Mouse (Mus musculus): ENCODE measurements at regions not wholly inside any gene's neighbourhood (a gene's known extent, or its start where the extent isn't known, plus 50 kb on each side); places are given as distances from the start of the nearest gene placed in this dataset.

DNA sequence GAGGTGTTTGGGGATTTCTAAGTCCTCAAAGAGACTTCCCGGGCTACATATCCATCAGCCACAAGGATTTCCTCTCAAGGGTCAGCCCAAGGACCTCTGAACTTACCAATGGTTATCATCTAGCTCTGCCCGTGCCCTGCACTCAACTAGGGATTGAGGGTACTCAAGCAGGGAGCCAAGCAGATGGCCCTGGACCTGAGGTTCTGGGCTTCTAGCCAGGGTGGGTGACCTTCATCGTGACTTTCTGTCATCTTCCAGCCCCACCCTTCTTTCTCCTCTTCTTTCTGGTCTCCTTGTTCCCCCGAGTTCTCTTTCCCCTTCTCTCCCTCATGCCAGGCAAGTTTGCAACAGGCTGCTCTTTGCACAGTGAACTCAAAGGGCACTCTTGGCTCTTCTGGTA lies 1610.6 kb upstream of the Gulo start:
- no peaks in the 10 kb centered on the region for H3K27me3 ChIP-seq (ENCODE audit: control insufficient read depth, insufficient read depth, low read length)
- no peak overlapping the region for H3K4me3 ChIP-seq (replicated peaks; ENCODE audit: low read length)
- H3K36me3 ChIP-seq (ENCODE audit: control insufficient read depth, insufficient read depth, low read length) = no peaks in the 10 kb centered on the region
- no peak overlapping the region for H3K9ac ChIP-seq (ENCODE audit: low read depth, low read length, severe bottlenecking)
- 77% methylated on average over 4 of the region's 4 CpGs for WGBS
- H3K27ac ChIP-seq (replicated peaks; ENCODE audit: low read depth, low read length) = no peak overlapping the region
- peaks cover 14% of the 10 kb centered on the region for H3K4me1 ChIP-seq (ENCODE audit: control insufficient read depth, insufficient read depth, low read length)
- ATAC-seq (ENCODE audit: low FRiP score, low read depth) (no peak), DNase-seq (ENCODE audit: low spot score) (no peak)
- no peaks in the 10 kb centered on the region for H3K9me3 ChIP-seq (ENCODE audit: control insufficient read depth, low read length)
- no peak overlapping the region for H3K4me2 ChIP-seq (replicated peaks; ENCODE audit: low read depth, low read length, severe bottlenecking)
- TF ChIP-seq POLR2A (IDR thresholded peaks at IDR 0.05; ENCODE audit: borderline replicate concordance, extremely low read depth, insufficient read depth, insufficient read length) = no peak

DNA sequence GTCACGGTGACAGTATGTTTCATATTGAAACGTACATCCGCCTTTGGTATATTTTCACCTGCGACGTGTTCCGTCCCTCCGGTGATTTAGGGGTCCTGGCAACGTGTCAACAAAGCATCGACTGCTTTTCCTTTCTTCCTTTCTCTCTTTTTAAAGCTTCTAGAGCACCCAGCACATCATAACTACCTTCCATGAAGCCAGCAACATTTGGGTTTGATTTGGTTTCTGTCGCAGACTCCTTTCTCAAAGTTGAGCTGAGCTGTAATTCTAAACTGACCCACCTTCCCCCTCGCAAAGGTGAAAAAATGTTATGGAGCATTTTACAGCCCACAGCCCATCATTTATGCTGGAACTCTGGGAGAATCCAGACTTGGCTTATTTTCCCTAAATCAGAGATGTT lies 1605.4 kb upstream of the Gulo start:
- Histone ChIP-seq H3K36me3 (ENCODE audit: control insufficient read depth, insufficient read depth, low read length) (no peaks in the 10 kb centered on the region), H3K9ac (ENCODE audit: low read depth, low read length, severe bottlenecking) (no peak overlapping the region), H3K4me3 (replicated peaks; ENCODE audit: low read length) (0 out of 2 replicates have a peak overlapping the region, but pooled peaks have one; percentile 15), H3K27ac (replicated peaks; ENCODE audit: low read depth, low read length) (peak overlapping the region; percentile 80; the same call in 1 of the 2 replicates), H3K4me2 (replicated peaks; ENCODE audit: low read depth, low read length, severe bottlenecking) (peak overlapping the region; percentile 35), H3K9me3 (ENCODE audit: control insufficient read depth, low read length) (no peaks in the 10 kb centered on the region), H3K4me1 (ENCODE audit: control insufficient read depth, insufficient read depth, low read length) (peaks cover 41% of the 10 kb centered on the region), H3K27me3 (ENCODE audit: control insufficient read depth, insufficient read depth, low read length) (no peaks in the 10 kb centered on the region)
- no peak for TF ChIP-seq POLR2A (IDR thresholded peaks at IDR 0.05; ENCODE audit: borderline replicate concordance, extremely low read depth, insufficient read depth, insufficient read length)
- ATAC-seq (ENCODE audit: low FRiP score, low read depth) (no peak), DNase-seq (ENCODE audit: low spot score) (peak; percentile 40)
- WGBS = 23% methylated on average over 11 of the region's 11 CpGs

DNA sequence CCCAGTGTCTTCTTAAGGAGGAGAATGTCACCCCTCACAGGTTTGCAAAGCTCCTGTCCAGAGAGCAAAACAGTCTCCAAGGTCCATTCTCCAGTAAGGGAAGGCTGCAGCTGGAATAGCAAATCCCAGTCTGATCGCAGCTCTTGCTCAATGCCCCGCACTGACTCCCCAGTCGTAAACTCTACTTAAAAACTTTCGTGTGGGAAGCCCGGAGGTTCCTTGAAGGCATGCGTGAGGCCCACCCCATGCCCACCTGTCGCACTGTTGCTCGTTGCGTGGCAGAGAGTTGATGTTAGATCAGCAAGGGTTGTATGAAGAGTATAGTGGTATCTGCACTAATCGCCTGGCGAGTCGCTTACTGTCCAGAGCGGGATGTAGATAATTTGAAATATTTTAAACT lies 1604.7 kb upstream of the Gulo start:
- TF ChIP-seq POLR2A (IDR thresholded peaks at IDR 0.05; ENCODE audit: borderline replicate concordance, extremely low read depth, insufficient read depth, insufficient read length) = no peak
- H3K9me3 ChIP-seq (ENCODE audit: control insufficient read depth, low read length) = no peaks in the 10 kb centered on the region
- H3K4me1 ChIP-seq (ENCODE audit: control insufficient read depth, insufficient read depth, low read length) = peaks cover 45% of the 10 kb centered on the region
- 32% methylated on average over 13 of the region's 13 CpGs for WGBS
- DNase-seq (ENCODE audit: low spot score) (no peak), ATAC-seq (ENCODE audit: low FRiP score, low read depth) (no peak; the same call in 1 of the 2 replicates)
- peak overlapping the region; percentile 15 for H3K4me3 ChIP-seq (replicated peaks; ENCODE audit: low read length)
- H3K9ac ChIP-seq (ENCODE audit: low read depth, low read length, severe bottlenecking) = no peak overlapping the region
- H3K27ac ChIP-seq (replicated peaks; ENCODE audit: low read depth, low read length) = peak overlapping the region; percentile 80; the same call in 1 of the 2 replicates
- no peaks in the 10 kb centered on the region for H3K36me3 ChIP-seq (ENCODE audit: control insufficient read depth, insufficient read depth, low read length)
- no peaks in the 10 kb centered on the region; the same call in 1 of the 2 replicates for H3K27me3 ChIP-seq (ENCODE audit: control insufficient read depth, insufficient read depth, low read length)
- peak overlapping the region; percentile 35 for H3K4me2 ChIP-seq (replicated peaks; ENCODE audit: low read depth, low read length, severe bottlenecking)

DNA sequence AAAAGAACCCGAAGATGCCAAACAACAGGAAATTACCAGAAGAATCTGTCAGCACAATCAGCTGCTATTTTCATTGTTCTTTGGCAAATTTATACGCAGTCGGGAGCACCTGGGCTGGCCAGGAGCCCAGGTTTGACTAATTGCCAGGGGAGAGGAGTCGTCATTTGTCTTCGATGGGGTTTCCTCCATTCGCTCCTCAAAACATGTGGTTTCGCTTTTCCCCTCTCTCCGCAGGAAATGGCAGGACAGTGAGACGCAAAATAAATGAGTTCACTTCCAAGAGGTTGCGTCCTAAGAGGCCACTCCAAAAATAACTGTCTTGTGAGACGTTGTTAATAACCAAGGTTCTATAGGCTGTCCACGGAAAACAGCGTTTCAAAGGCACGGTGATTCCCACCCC lies 1604.2 kb upstream of the Gulo start:
- peaks cover 50% of the 10 kb centered on the region for H3K4me1 ChIP-seq (ENCODE audit: control insufficient read depth, insufficient read depth, low read length)
- no peaks in the 10 kb centered on the region; the same call in 1 of the 2 replicates for H3K27me3 ChIP-seq (ENCODE audit: control insufficient read depth, insufficient read depth, low read length)

DNA sequence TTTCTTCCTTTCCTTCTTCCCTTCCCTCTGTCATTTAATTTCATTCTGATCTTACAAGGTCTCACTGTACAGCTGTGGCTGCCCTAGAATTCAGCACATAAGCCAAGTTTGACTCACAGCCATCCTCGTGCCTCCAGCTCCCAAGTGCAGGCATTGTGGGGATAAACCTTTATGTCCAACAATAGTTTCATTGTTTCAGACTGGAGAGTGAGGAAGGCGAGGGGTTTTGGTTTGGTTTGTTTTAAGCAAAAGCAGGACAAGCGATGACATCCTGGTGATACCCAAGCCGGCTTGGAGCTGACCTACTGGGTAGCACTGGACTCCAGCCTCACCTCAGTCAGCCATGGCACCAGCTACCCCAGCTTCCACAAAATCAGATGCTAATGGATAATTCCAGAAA lies 1603.5 kb upstream of the Gulo start:
- H3K27ac ChIP-seq (replicated peaks; ENCODE audit: low read depth, low read length) = peak overlapping the region; percentile 80

More for the DNA sequence above, 1604.2 kb upstream of the Gulo start:
- Histone ChIP-seq H3K9me3 (ENCODE audit: control insufficient read depth, low read length) (no peaks in the 10 kb centered on the region), H3K4me3 (replicated peaks; ENCODE audit: low read length) (peak overlapping the region; percentile 15), H3K9ac (ENCODE audit: low read depth, low read length, severe bottlenecking) (no peak overlapping the region), H3K4me2 (replicated peaks; ENCODE audit: low read depth, low read length, severe bottlenecking) (peak overlapping the region; percentile 35), H3K36me3 (ENCODE audit: control insufficient read depth, insufficient read depth, low read length) (no peaks in the 10 kb centered on the region), H3K27ac (replicated peaks; ENCODE audit: low read depth, low read length) (peak overlapping the region; percentile 80)
- no peak for TF ChIP-seq POLR2A (IDR thresholded peaks at IDR 0.05; ENCODE audit: borderline replicate concordance, extremely low read depth, insufficient read depth, insufficient read length)
- DNase-seq (ENCODE audit: low spot score) = peak; percentile 80
- ATAC-seq (ENCODE audit: low FRiP score, low read depth) = peak; percentile 76
- WGBS = 3% methylated on average over 14 of the region's 14 CpGs

More for the DNA sequence above, 1603.5 kb upstream of the Gulo start:
- H3K4me2 ChIP-seq (replicated peaks; ENCODE audit: low read depth, low read length, severe bottlenecking) = peak overlapping the region; percentile 29
- no peak overlapping the region for H3K9ac ChIP-seq (ENCODE audit: low read depth, low read length, severe bottlenecking)
- TF ChIP-seq POLR2A (IDR thresholded peaks at IDR 0.05; ENCODE audit: borderline replicate concordance, extremely low read depth, insufficient read depth, insufficient read length) = no peak
- H3K4me3 ChIP-seq (replicated peaks; ENCODE audit: low read length) = no peak overlapping the region
- no peaks in the 10 kb centered on the region; the same call in 1 of the 2 replicates for H3K27me3 ChIP-seq (ENCODE audit: control insufficient read depth, insufficient read depth, low read length)
- no peak for DNase-seq (ENCODE audit: low spot score)
- H3K9me3 ChIP-seq (ENCODE audit: control insufficient read depth, low read length) = no peaks in the 10 kb centered on the region
- H3K36me3 ChIP-seq (ENCODE audit: control insufficient read depth, insufficient read depth, low read length) = no peaks in the 10 kb centered on the region
- H3K4me1 ChIP-seq (ENCODE audit: control insufficient read depth, insufficient read depth, low read length) = peaks cover 53% of the 10 kb centered on the region
- 52% methylated on average over 4 of the region's 4 CpGs for WGBS
- ATAC-seq (ENCODE audit: low FRiP score, low read depth) = no peak
